Mouse (Mus musculus) liver, embryonic 16.5 days (tissue): Measurements from ENCODE around the gene Mrps7. TPM values are rescaled to one million over a fixed set of nuclear protein-coding genes. Genes with fewer than 3 reads are reported as not detected.

Experiments used
- ATAC-seq: fragments of 200-750 bp; cut with Nextera tagmentation; 2 replicates; pipeline ENCODE4 v1.8.0; 2017; ENCODE audit warnings: low read depth, mild to moderate bottlenecking, moderate number of reproducible peaks, moderate library complexity
- H3K27ac ChIP-seq: fragments of 300-500 bp; sonication (generic); 2 replicates; pipeline ENCODE4 v1.5.1; 2014; ENCODE audit warnings: mild to moderate bottlenecking, low read length
- H3K27me3 ChIP-seq: fragments of 300-500 bp; sonication (generic); 2 replicates; pipeline ENCODE4 v1.6.1; 2014; ENCODE audit warnings: low read depth, low read length, mixed read lengths; ENCODE audit not compliant: control insufficient read depth, insufficient read depth
- H3K36me3 ChIP-seq: fragments of 300-500 bp; sonication (generic); 2 replicates; pipeline ENCODE4 v1.6.1; 2014; ENCODE audit warnings: mild to moderate bottlenecking; ENCODE audit not compliant: control insufficient read depth, insufficient read depth
- H3K4me1 ChIP-seq: fragments of 300-500 bp; sonication (generic); 2 replicates; pipeline ENCODE4 v1.6.1; 2014; ENCODE audit warnings: low read depth, low read length, mixed read lengths; ENCODE audit not compliant: control insufficient read depth
- H3K4me2 ChIP-seq: fragments of 300-500 bp; sonication (generic); 2 replicates; pipeline ENCODE4 v1.6.1; 2014; ENCODE audit warnings: low read depth, low read length, mixed read lengths
- H3K4me3 ChIP-seq: fragments of 300-500 bp; sonication (generic); 2 replicates; pipeline ENCODE4 v1.5.1; 2014; ENCODE audit warnings: low read depth, mild to moderate bottlenecking, low read length
- H3K9ac ChIP-seq: fragments of 300-500 bp; sonication (generic); 2 replicates; pipeline ENCODE4 v1.6.1; 2014; ENCODE audit warnings: low read depth, low read length
- H3K9me3 ChIP-seq: fragments of 300-500 bp; sonication (generic); replicated peaks from 2 replicates; pipeline ENCODE4 v1.6.1; 2016; ENCODE audit warnings: low read length; ENCODE audit not compliant: control insufficient read depth
- WGBS: fragments of 180-500 bp; shearing (Covaris S2); extraction: QIAGEN DNeasy Blood & Tissue Kit; methylation state at CpG from one replicate; pipeline ENCODE4 v1.1.7; 2014; ENCODE audit not compliant: insufficient replicate concordance; 5-methylcytosine and 5-hydroxymethylcytosine counted together
- polyA plus RNA-seq: library from polyadenylated mRNA; unstranded; fragments of >200 nt; fragmentation: Nextera tagmentation; extraction: Ambion mirVana; gene quantifications from 2 replicates; pipeline ENCODE4 v1.2.1, GENCODE M21; 2015

Mrps7 gene
- polyA plus RNA-seq, result 47.6 and 49.5 TPM in 2 replicates

GRCm38 (mm10) chr11:115603476-115604303, at the start of gene Mrps7, which contains the start of gene Gga3:
Gene Mrps7, plus strand, starts transcription at chr11:115603925.
Gene Gga3, minus strand, starts transcription at chr11:115604051.
- peak within 1 kb of the TSS; percentile 95 for H3K27ac ChIP-seq
- no peaks in the 10 kb centered on the region for H3K9me3 ChIP-seq
- peaks cover 25% of the 10 kb centered on the region for H3K36me3 ChIP-seq
- peaks cover 36% of the 10 kb centered on the region for H3K4me1 ChIP-seq
- no peaks in the 10 kb centered on the region for H3K27me3 ChIP-seq
- peak within 1 kb of the TSS; percentile 93 for H3K4me2 ChIP-seq
- H3K4me3 ChIP-seq, result peak within 1 kb of the TSS; percentile 98
- ATAC-seq, result peak; percentile 96
- WGBS, result under 1% methylated on average over 79 of the region's 93 CpGs
- peak within 1 kb of the TSS; percentile 95 for H3K9ac ChIP-seq

GRCm38 (mm10) chr11:115555717-115556116, 48.0 kb upstream of the Mrps7 start:
- no peak overlapping the region for H3K4me2 ChIP-seq
- no peak for ATAC-seq
- H3K9me3 ChIP-seq, result no peaks in the 10 kb centered on the region
- H3K4me1 ChIP-seq, result no peaks in the 10 kb centered on the region
- H3K36me3 ChIP-seq, result no peaks in the 10 kb centered on the region
- H3K27ac ChIP-seq, result no peak overlapping the region
- no peaks in the 10 kb centered on the region for H3K27me3 ChIP-seq
- WGBS, result 74% methylated on average over 17 of the region's 17 CpGs
- H3K9ac ChIP-seq, result no peak overlapping the region
- H3K4me3 ChIP-seq, result no peak overlapping the region

GRCm38 (mm10) chr11:115563406-115563805, 40.3 kb upstream of the Mrps7 start:
- 45% methylated on average over 4 of the region's 4 CpGs for WGBS
- peaks cover 15% of the 10 kb centered on the region for H3K4me1 ChIP-seq
- peak overlapping the region; percentile 94 for H3K4me3 ChIP-seq
- H3K36me3 ChIP-seq, result peaks cover 16% of the 10 kb centered on the region
- H3K9me3 ChIP-seq, result no peaks in the 10 kb centered on the region
- peak overlapping the region; percentile 94 for H3K27ac ChIP-seq
- ATAC-seq, result no peak
- H3K27me3 ChIP-seq, result no peaks in the 10 kb centered on the region
- peak overlapping the region; percentile 64 for H3K9ac ChIP-seq
- H3K4me2 ChIP-seq, result peak overlapping the region; percentile 86

GRCm38 (mm10) chr11:115564064-115564809, 39.5 kb upstream of the Mrps7 start, which contains the start of gene Nup85:
Gene Nup85, plus strand, starts transcription at chr11:115564434.
- under 1% methylated on average over 42 of the region's 42 CpGs for WGBS
- ATAC-seq, result peak; percentile 96

GRCm38 (mm10) chr11:115564961-115565360, 38.8 kb upstream of the Mrps7 start:
- H3K27ac ChIP-seq, result no peak overlapping the region
- ATAC-seq, result no peak
- H3K4me1 ChIP-seq, result peaks cover 15% of the 10 kb centered on the region
- H3K9ac ChIP-seq, result peak overlapping the region; percentile 86
- H3K27me3 ChIP-seq, result no peaks in the 10 kb centered on the region
- H3K4me3 ChIP-seq, result peak overlapping the region; percentile 94
- H3K4me2 ChIP-seq, result peak overlapping the region; percentile 86
- 11% methylated on average over 7 of the region's 7 CpGs for WGBS
- no peaks in the 10 kb centered on the region for H3K9me3 ChIP-seq
- peaks cover 25% of the 10 kb centered on the region for H3K36me3 ChIP-seq

More at GRCm38 (mm10) chr11:115564064-115564809, 39.5 kb upstream of the Mrps7 start, which contains the start of gene Nup85:
- Histone ChIP-seq H3K9ac (peak within 1 kb of the TSS; percentile 86), H3K4me3 (peak within 1 kb of the TSS; percentile 94), H3K36me3 (peaks cover 20% of the 10 kb centered on the region), H3K27ac (peak within 1 kb of the TSS; percentile 94), H3K4me2 (peak within 1 kb of the TSS; percentile 86), H3K4me1 (peaks cover 15% of the 10 kb centered on the region), H3K27me3 (no peaks in the 10 kb centered on the region), H3K9me3 (no peaks in the 10 kb centered on the region)

GRCm38 (mm10) chr11:115579080-115579479, 24.6 kb upstream of the Mrps7 start:
- ATAC-seq, result no peak
- Histone ChIP-seq H3K4me3 (no peak overlapping the region), H3K36me3 (peaks cover 45% of the 10 kb centered on the region), H3K9ac (no peak overlapping the region), H3K27ac (no peak overlapping the region), H3K4me2 (no peak overlapping the region), H3K4me1 (no peaks in the 10 kb centered on the region), H3K9me3 (no peaks in the 10 kb centered on the region), H3K27me3 (no peaks in the 10 kb centered on the region)

GRCm38 (mm10) chr11:115582913-115583606, 20.7 kb upstream of the Mrps7 start:
- 77% methylated on average over 10 of the region's 10 CpGs for WGBS
- Histone ChIP-seq H3K27me3 (no peaks in the 10 kb centered on the region), H3K4me3 (no peak overlapping the region), H3K9me3 (no peaks in the 10 kb centered on the region), H3K27ac (no peak overlapping the region), H3K9ac (no peak overlapping the region), H3K36me3 (peaks cover 65% of the 10 kb centered on the region), H3K4me2 (no peak overlapping the region), H3K4me1 (no peaks in the 10 kb centered on the region)
- no peak for ATAC-seq

GRCm38 (mm10) chr11:115584376-115585073, 19.2 kb upstream of the Mrps7 start:
- WGBS, result 85% methylated on average over 10 of the region's 10 CpGs

More at GRCm38 (mm10) chr11:115584376-115585073, 19.2 kb upstream of the Mrps7 start:
- no peaks in the 10 kb centered on the region for H3K4me1 ChIP-seq
- H3K9me3 ChIP-seq, result no peaks in the 10 kb centered on the region
- H3K4me3 ChIP-seq, result no peak overlapping the region
- H3K4me2 ChIP-seq, result no peak overlapping the region
- H3K36me3 ChIP-seq, result peaks cover 73% of the 10 kb centered on the region
- H3K9ac ChIP-seq, result no peak overlapping the region
- no peak overlapping the region for H3K27ac ChIP-seq
- H3K27me3 ChIP-seq, result no peaks in the 10 kb centered on the region
- ATAC-seq, result no peak
